Mouse (Mus musculus) cerebellum, postnatal 25 days (tissue): ENCODE measurements at regions not wholly inside any gene's neighbourhood (a gene's known extent, or its start where the extent isn't known, plus 50 kb on each side); places are given as distances from the start of the nearest gene placed in this dataset.
A peak's percentile ranks its signal among the peaks of the same experiment; 100 is the strongest.

Experiments
- DNase-seq, 2 experiments: peaks; one replicate each; pipeline ENCODE4 v3.0.0; 2021; ENCODE audit warnings: mixed read lengths in 2 of 2

DNA sequence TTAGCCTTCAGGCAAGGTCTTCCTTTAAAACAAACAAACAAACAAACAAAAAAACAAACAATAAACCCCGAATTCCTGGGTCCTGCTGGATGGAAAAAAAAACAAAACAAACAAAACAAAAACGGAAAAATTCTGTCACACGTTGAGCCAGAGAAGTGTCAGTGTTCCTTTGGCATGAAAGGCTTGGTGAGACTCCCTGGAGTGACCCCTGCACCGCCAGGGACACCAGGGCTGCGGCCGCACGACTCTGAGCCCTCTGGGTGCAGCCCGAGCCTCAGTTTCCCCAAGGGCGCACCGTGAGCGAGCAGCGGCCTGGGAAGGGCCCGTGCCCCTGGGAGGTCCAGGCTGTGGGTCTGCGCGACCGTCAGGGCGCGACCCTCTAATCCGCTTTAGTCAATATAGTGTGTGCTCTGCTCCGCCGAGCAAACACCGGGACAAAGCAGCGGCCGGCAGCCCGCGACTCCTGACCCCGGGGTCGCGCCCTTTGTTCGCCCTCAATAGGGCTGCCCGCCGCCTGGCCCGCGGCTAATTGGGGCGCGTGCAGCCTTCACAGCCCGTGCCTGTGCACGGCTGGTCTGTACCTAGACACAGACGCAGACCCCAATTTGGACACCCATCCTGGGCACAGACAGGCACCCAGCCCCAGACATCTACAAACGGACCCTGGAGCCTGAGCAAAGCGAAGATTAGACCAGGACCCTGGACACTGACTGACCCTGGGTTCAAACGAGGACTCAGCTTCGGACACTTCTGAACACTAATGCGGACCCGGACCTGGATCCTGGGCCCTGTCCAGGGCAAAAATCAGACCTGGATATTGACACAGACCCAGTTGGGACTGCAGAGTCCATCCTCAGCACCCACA is 74.0 kb upstream of the Ppara start:
- DNase-seq: peak; percentile 45 to 49

DNA sequence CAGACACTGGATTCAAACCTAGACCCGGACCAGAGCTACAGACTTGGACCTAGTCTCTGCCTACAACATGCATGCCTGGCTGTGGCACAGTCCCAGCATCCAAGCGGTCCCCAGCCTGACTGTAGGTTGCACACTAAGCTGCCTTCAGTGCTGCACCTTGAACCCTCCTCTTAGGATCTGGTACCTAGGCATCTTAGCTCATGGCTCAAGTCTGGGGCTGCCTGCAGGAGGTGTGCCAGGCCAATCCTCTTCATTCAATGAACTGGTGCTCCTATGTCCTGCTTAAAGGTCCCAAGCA is 73.4 kb upstream of the Ppara start:
- peak; percentile 60 to 62 for DNase-seq

DNA sequence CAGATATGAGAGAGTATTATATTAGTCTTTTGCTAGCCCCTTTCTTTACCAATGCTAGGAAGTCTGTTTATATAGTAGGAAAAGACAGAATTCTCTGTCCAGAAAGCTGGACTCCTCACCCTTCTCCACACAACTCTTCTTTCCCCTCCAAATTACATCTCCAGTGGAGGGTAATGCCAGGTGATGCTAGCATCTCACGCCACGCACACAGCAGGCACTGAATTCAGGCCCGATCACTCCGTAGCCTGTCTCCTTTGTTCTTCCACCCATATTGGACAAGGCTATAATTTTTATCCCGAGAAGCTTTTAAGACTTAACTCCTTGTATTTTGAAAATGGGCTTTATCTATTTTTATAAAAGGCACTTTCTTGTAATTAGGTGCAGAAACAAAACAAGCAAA is 73.0 kb upstream of the Ppara start:
- DNase-seq: peak in 1 of 2 experiments; percentile 47

DNA sequence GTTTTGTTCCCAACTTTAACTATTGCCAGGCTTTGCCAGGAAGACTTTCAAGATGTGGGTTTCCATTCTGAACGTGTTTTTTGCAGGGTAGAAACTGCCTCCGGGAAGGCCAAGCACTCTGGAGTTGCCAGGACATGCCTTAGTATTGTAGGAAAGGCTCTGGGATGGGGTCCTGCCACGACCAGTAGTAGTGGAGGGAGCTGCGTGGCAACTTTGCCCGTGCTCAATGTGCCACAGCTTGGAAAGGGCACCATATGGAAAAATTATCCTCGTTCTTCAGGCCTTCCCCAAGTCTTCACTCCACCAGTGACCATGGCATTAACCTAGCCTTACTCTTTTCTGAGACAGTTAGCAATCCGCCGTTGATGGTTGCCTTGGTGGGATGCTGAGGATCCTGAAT is 72.5 kb upstream of the Ppara start:
- DNase-seq: peak in 1 of 2 experiments; percentile 42

- peak in 1 of 2 experiments; percentile 39 for DNase-seq
Measured at GRCm38 (mm10) chr15:85662673-85663072, 72.1 kb upstream of the Ppara start.

DNA sequence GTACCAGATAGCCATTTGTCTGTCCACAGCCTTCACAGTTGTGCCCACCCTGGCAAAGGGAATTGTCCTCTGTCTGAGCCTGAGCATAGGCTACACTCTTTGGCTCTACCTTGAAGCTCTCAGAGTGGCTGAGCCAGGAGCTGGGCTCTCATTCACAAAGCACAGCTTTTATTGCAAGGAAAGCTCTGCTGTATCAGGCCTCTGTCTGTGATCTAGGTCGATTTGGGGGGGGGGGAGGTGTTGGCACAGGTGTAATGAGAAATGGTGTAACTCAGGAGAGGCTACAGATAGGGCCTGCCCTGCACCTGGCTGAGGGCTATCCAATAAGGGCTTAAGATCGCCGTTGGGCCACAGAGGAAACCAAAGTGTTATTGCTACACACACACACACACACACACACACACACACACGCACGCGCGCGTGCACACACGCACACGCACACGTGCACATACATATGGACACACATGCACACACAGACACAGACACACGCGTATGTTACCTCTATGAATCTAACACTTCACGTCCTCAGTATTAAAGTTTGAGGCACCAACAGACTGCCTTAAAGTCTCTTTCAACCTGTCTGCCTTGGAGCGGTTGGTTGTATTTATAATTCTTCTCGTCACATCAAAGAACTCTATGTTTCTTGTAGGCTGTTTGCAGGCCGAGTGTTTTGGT is 70.9 kb upstream of the Ppara start:
- peak; percentile 57 to 69 for DNase-seq

DNA sequence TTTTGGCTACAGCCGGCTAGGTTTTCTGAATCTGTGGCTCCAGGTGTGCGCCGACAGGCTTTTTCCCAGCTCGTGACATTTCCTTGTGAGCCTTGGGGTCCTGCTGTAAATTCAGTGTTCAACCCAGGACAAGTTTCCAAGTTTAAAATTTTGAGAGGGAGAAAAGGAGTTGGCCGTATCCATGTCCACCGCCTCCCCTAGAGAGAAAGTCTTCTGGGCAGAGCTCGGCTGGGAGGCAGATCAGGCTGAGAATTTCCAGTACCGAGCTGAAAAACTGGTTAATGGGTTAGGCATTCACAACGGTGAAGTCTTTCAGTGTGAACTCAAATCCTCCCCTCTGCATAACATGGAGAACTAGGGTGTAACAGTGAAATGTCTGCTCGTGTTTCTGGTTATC is 70.4 kb upstream of the Ppara start:
- peak in 1 of 2 experiments; percentile 52 for DNase-seq

DNA sequence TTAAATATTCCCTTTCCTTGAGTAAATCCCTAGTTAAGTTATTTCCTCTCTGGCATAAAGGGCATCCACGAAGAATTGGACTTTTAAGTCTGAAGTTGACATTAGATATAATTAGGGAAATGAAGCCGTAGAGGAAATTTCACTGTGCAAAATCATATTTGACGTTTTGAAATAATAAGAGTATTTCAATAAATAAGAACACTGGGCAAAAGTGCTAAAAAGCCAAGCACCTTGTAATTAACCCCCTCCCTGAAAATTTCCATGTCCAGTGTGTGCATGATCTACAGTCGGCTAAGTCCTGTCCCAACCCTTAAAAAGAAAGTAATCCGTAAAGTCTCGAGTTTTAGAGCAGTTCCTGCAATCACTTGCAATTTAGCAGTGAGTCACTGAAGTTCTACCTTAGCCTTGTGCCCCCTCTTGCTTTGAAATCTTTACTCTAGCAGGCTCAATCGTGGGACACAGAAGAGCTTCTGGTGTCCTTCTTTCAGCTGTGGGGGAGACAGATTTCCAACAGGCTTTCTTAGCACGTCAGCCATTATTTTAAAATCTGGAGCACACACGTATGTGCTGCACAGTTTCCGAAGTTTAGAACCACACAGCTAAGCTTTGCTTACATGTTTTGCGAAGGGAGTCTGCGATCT is 69.5 kb upstream of the Ppara start:
- DNase-seq: peak; percentile 36 to 64

DNA sequence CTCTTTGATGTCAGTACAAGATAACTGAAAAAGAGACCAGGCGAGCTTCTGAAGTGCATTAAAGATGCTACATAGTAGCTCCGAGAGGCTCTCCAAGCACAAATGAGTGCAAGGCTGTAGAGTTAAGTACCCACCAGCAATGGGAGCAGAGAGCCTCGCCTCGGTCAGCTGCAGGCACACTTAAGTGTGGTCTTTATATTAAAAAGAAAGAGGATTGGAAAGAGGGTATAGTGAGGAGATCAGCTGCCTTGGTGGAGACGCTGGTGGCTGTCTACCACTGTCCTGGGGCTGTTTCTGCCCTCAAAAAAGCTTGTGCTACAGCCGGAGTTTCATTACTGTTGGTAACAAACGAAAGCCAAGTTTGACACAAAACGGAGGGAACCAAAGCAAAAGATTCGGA is 68.3 kb upstream of the Ppara start:
- peak; percentile 51 to 73 for DNase-seq

GRCm38 (mm10) chr15:85667381-85667791 is 67.4 kb upstream of the Ppara start:
- peak; percentile 73 for DNase-seq

- DNase-seq: no peak
Measured at GRCm38 (mm10) chr15:85667906-85668590, 66.7 kb upstream of the Ppara start.

- peak; percentile 38 to 65 for DNase-seq
Measured at GRCm38 (mm10) chr15:85668871-85669651, 65.7 kb upstream of the Ppara start.

- DNase-seq: peak; percentile 84 to 87
Measured at GRCm38 (mm10) chr15:85669652-85670175, 65.1 kb upstream of the Ppara start.

DNA sequence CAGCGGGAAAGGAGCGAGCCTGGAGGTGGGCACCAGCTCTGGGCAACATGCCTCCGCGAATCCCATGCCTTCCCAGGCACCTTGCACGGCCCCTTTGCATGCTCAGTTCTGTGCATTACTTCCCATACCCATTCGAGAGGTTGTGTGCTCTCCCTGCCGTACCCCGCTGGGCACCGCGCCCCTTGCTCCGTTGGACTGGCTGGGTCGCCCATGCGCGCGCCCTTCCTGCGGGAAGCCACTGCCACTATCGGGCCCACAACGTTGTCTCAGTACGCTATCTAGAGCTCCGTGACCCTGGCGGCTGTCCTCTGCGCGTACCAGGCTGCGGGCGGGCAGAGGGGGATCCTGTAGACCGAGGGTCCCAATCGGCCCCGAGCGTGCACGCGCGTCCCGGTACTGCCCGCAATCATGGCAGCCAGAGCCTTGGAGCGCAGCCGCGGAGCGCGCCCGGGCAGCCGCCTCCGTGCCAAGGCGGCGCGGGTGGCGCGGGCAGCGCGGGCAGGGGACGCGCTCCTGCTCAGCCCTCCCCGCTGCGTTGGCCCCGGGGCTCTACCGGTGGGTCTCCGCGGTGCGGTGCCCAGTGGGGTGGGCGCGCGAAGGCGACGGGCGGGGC is 64.5 kb upstream of the Ppara start:
- no peak for DNase-seq

- DNase-seq: peak; percentile 92 to 93
Measured at GRCm38 (mm10) chr15:85670789-85671700, 63.7 kb upstream of the Ppara start.

- peak; percentile 82 to 83 for DNase-seq
Measured at GRCm38 (mm10) chr15:85671701-85672191, 63.0 kb upstream of the Ppara start.

DNA sequence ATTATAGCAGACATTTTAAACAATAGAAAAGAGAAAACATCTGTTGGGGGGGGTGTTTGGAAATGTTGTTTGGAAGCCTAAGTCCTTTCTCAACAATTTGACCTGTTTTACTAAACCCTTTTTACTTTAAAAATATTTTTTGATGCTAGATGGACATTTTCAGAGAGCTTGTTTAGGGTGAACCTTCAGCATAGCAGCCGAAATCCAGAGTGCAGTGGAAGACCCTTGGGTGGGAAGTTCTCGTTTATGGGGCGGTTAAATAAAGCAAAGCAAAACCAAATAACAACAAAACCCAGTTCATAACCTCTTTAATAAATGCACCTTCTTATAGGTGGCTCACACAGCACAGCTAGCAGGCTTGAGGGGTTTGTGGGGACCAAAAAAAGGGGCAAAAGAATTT is 62.4 kb upstream of the Ppara start:
- peak in 1 of 2 experiments; percentile 13 for DNase-seq

- peak; percentile 42 to 58 for DNase-seq
Measured at GRCm38 (mm10) chr15:85672931-85673330, 61.9 kb upstream of the Ppara start.

DNA sequence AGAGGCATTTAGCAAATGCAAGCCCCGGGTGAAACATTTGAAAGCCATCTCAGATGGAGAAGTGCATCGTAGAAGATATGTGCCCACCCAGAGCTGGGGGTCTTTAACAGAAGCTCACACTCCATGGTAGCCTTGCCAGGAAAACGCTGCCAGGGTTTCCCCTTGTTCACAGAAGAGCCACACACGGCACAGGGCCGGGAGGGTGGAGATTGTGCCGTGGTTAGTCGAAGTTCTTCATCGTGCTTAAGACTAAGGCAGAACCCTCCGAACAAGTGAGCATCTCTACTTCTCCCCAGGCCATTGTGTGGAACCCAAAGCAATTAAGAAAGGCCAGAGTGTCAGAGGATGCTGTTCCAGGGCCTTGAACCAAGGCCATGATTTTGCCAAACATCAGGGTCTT is 61.3 kb upstream of the Ppara start:
- DNase-seq: peak; percentile 59 to 61
